Mouse (Mus musculus) brain, embryonic 14.5 days (tissue): ENCODE measurements around the gene Htra3.

ENCODE experiments used
- CTCF ChIP-seq: fragments of 200-500 bp; IDR thresholded peaks from 2 replicates; pipeline ENCODE4 v1.5.1; 2012; ENCODE audit warnings: inconsistent platforms, mild to moderate bottlenecking, moderate library complexity, borderline replicate concordance; ENCODE audit not compliant: insufficient read depth, insufficient read length; ENCODE audit errors: extremely low read depth
- POLR2A ChIP-seq: fragments of 200-500 bp; IDR thresholded peaks from 2 replicates; pipeline ENCODE4 v1.6.1; 2012; ENCODE audit warnings: mild to moderate bottlenecking, inconsistent platforms, borderline replicate concordance; ENCODE audit not compliant: poor library complexity, insufficient read depth, insufficient read length, severe bottlenecking; ENCODE audit errors: extremely low read depth

GRCm38 (mm10) chr5:35722654-35723053 is 43.1 kb upstream of the Htra3 start:
- no peak for TF ChIP-seq POLR2A
- TF ChIP-seq CTCF, result no peak
